Mouse (Mus musculus): Measurements from ENCODE around the gene Zfp276.

DNA sequence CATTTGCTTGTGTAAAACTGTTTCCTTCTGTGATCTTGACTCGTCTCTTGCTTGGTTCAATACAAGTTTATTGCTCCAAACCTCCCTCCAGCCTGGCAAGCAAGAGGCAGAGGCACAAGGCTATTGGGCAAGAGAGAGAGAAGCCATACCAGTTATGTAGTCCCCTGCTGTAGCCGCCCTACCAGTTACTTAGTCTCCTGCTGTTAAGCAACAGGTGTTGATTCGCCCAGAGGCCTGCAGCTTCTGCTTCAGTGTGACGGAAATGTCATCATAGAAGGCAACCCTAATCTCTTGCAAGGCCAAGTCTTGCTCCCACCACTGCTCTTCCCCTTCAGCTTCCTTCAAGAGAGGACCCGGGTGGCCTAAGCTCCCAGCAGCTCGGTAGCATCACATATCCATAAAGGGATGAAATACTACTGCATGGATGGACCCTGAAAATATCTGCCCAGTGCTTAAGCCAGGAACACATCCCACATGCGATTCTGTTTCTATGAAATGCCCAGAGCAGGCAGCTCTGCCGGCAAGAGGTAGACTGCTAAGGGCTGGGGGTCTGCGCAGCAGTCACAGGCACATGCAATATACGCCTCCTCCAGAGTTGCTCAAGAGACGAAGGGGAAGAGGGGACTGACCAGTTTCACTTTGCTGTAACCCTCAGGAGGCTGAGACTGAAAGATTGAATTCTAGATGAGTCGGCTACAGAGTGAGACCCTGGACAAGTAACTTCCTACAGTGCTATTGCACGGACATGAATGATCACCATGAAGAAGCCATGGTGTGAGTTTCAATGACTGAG, 26.5 kb downstream of the Zfp276 start:
- TF ChIP-seq CTCF (IDR thresholded peaks at IDR 0.05; ENCODE audit: extremely low read depth, insufficient read depth, low read length) (no peak), POLR2A (IDR thresholded peaks at IDR 0.05; ENCODE audit: extremely low read depth, insufficient read depth, low read length) (no peak)
